Mouse (Mus musculus): ENCODE data around the gene Scaf4. TPM values are rescaled to one million over a fixed set of nuclear protein-coding genes. Genes with fewer than 3 reads are reported as not detected.

Gene Scaf4
- polyA plus RNA-seq, 1 experiment, result 11.9 TPM

DNA sequence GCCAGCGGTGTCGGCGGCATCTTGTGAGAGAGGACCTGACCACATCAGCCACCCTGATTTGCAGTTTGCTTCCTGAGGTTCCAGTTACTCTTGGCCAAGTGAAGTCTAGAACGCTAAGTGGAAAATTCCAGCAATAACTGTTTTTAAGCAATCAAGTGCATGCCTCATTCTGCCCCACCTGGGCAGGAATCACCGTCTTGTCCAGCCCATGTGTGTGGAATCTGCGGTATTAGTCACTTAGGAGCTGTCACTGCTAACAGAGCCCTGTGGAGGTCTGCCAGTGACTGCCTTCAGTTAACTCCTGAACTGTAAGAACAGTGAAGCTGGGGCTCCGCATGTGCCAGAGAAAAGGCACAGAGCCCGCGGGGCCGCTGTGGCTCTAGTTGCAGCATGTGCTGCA, 73.6 kb downstream of the Scaf4 start:
- H3K4me1 ChIP-seq (ENCODE audit: control insufficient read depth, insufficient read depth, insufficient read length, low read length), result no peaks in the 10 kb centered on the region
- H3K27ac ChIP-seq (replicated peaks; ENCODE audit: low read depth, low read length), result no peak overlapping the region
- H3K4me3 ChIP-seq (ENCODE audit: insufficient read depth, low read depth, low read length), result no peak overlapping the region

GRCm38 (mm10) chr16:90208996-90209395, 75.3 kb downstream of the Scaf4 start:
- Histone ChIP-seq H3K27ac (replicated peaks; ENCODE audit: low read depth, low read length) (no peak overlapping the region), H3K4me3 (ENCODE audit: insufficient read depth, low read depth, low read length) (no peak overlapping the region), H3K4me1 (ENCODE audit: control insufficient read depth, insufficient read depth, insufficient read length, low read length) (no peaks in the 10 kb centered on the region)

DNA sequence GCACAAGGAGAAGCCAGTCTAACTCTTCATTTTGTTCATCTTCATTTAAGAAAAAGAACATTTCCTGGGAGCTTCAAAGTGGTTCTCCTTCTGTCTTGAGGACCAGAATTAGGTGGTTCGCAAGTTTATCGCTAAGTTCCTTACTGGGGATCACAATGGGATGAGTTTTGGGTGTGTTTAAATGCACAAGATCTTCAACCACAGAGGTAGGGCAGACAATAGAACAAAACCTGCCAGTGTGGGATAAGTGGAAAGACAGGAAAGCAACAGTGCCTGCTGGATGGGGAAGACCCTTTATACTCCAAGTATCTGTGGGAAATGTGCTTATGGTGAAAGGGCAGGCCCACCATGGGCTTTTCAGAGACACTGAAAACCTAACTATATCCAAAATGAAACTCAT, 79.4 kb downstream of the Scaf4 start:
- H3K27ac ChIP-seq (replicated peaks; ENCODE audit: low read depth, low read length), result no peak overlapping the region
- no peaks in the 10 kb centered on the region for H3K4me1 ChIP-seq (ENCODE audit: control insufficient read depth, insufficient read depth, insufficient read length, low read length)
- no peak overlapping the region for H3K4me3 ChIP-seq (ENCODE audit: insufficient read depth, low read depth, low read length)

DNA sequence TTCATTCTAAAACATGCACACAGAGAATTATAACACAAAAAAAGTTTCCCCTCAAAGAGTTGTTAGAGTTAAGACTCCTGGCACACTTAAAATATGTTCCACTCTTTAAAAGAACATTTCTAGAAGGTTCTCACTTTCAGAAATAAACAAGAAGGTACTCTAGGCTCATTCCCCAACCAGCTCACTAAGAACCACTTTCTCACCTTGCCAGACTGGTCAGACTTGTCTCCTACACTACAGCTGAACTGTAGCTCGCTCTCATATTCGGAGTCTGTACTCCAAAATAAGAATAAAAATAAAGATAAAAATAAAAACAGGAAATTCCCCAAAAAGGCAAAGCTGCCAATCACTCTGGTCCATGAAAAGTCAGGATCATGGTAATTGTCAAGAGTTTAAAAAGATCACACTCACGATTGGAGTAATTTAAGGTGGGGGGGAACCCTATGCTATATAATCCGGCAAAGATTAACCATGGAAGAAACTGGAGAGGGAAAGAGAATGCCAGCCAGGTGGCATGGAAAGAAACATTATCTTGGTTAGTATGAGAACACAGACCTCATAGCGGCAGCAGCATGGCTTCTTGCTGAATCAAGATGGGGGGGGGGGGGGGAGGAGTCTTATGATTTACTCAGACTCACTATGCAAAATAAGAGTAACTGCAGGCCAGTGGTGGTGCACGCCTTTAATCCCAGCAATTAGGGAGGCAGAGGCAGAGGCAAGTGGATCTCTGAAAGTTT, 80.9 kb downstream of the Scaf4 start:
- Histone ChIP-seq H3K4me1 (ENCODE audit: control insufficient read depth, insufficient read depth, insufficient read length, low read length) (peaks cover under 1% of the 10 kb centered on the region; the same call in 1 of the 2 replicates), H3K27ac (replicated peaks; ENCODE audit: low read depth, low read length) (no peak overlapping the region), H3K4me3 (ENCODE audit: insufficient read depth, low read depth, low read length) (no peak overlapping the region)

- Histone ChIP-seq H3K4me3 (ENCODE audit: insufficient read depth, low read depth, low read length) (no peak overlapping the region), H3K4me1 (ENCODE audit: control insufficient read depth, insufficient read depth, insufficient read length, low read length) (peaks cover 8% of the 10 kb centered on the region), H3K27ac (replicated peaks; ENCODE audit: low read depth, low read length) (no peak overlapping the region)
Observed at GRCm38 (mm10) chr16:90202140-90202539, 82.2 kb downstream of the Scaf4 start.

GRCm38 (mm10) chr16:90199174-90199573, 85.1 kb downstream of the Scaf4 start:
- Histone ChIP-seq H3K4me1 (ENCODE audit: control insufficient read depth, insufficient read depth, insufficient read length, low read length) (peaks cover 8% of the 10 kb centered on the region), H3K27ac (replicated peaks; ENCODE audit: low read depth, low read length) (peak overlapping the region; percentile 50; the same call in 1 of the 2 replicates), H3K4me3 (ENCODE audit: insufficient read depth, low read depth, low read length) (no peak overlapping the region)

GRCm38 (mm10) chr16:90198626-90199025, 85.7 kb downstream of the Scaf4 start:
- H3K4me3 ChIP-seq (ENCODE audit: insufficient read depth, low read depth, low read length), result no peak overlapping the region
- H3K27ac ChIP-seq (replicated peaks; ENCODE audit: low read depth, low read length), result 0 out of 2 replicates have a peak overlapping the region, but pooled peaks have one; percentile 23
- peaks cover 8% of the 10 kb centered on the region for H3K4me1 ChIP-seq (ENCODE audit: control insufficient read depth, insufficient read depth, insufficient read length, low read length)

DNA sequence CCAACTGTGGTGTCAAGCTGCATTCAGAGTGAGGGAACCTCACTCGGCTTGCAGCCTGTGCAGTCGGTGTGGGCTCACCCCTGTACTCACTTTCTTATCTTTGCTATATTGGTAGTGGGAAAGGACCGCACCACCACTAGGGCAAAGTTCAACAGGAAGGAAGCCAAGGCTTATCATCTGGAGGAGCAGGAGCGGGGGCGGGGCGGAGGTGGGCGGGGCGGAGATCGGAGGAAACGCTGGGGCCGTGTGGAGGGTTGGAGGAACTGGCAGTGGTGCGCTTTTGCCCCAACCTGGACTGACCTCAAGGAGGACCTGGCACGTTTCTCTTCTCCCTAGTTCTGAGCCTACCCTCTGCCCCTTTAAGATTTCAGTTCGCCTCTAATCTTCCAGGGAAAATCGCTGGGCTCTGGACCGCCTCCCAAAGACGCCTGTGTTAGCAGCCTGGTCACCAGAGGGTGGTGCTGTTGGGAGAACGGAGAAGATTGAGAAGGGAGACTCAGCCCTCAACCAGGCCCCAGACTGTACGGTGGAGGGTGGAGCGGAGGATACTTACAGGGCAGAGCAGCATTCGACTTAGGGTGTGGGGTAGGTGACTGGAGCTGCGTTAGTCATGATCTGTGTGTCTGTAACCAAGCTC, 86.8 kb downstream of the Scaf4 start:
- Histone ChIP-seq H3K4me1 (ENCODE audit: control insufficient read depth, insufficient read depth, insufficient read length, low read length) (peaks cover 8% of the 10 kb centered on the region), H3K27ac (replicated peaks; ENCODE audit: low read depth, low read length) (peak overlapping the region; percentile 84), H3K4me3 (ENCODE audit: insufficient read depth, low read depth, low read length) (peak overlapping the region; percentile 52)

- Histone ChIP-seq H3K4me3 (ENCODE audit: insufficient read depth, low read depth, low read length) (no peak overlapping the region), H3K27ac (replicated peaks; ENCODE audit: low read depth, low read length) (peak overlapping the region; percentile 21), H3K4me1 (ENCODE audit: control insufficient read depth, insufficient read depth, insufficient read length, low read length) (peaks cover 8% of the 10 kb centered on the region)
Observed at GRCm38 (mm10) chr16:90196688-90197240, 87.5 kb downstream of the Scaf4 start.

- Histone ChIP-seq H3K4me1 (ENCODE audit: control insufficient read depth, insufficient read depth, insufficient read length, low read length) (peaks cover 8% of the 10 kb centered on the region), H3K4me3 (ENCODE audit: insufficient read depth, low read depth, low read length) (no peak overlapping the region), H3K27ac (replicated peaks; ENCODE audit: low read depth, low read length) (no peak overlapping the region)
Observed at GRCm38 (mm10) chr16:90193719-90194118, 90.6 kb downstream of the Scaf4 start.

DNA sequence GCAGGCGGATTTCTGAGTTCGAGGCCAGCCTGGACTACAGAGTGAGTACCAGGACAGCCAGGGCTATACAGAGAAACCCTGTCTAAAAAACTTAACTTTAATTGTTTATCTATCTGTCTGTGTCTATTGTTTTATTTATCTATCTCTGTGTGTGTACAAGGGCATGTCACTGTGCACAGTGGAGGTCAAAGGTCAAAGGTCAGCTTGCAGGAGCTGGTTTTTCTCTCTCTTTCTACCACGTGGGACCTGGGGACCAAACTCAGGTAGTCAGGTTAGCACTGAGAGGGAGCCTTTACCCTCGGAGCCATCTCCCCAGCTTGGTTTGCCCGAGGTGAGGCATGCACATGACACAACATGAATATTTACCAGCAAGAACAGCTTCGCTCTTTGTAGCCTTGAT, 93.0 kb downstream of the Scaf4 start:
- Histone ChIP-seq H3K4me1 (ENCODE audit: control insufficient read depth, insufficient read depth, insufficient read length, low read length) (no peaks in the 10 kb centered on the region), H3K27ac (replicated peaks; ENCODE audit: low read depth, low read length) (no peak overlapping the region)

GRCm38 (mm10) chr16:90187453-90187852, 96.8 kb downstream of the Scaf4 start:
- no peak overlapping the region for H3K4me3 ChIP-seq (ENCODE audit: insufficient read depth, low read depth, low read length)
- H3K27ac ChIP-seq (replicated peaks; ENCODE audit: low read depth, low read length), result no peak overlapping the region
- no peaks in the 10 kb centered on the region for H3K4me1 ChIP-seq (ENCODE audit: control insufficient read depth, insufficient read depth, insufficient read length, low read length)

More for the DNA sequence above, 93.0 kb downstream of the Scaf4 start:
- no peak overlapping the region for H3K4me3 ChIP-seq (ENCODE audit: insufficient read depth, low read depth, low read length)

DNA sequence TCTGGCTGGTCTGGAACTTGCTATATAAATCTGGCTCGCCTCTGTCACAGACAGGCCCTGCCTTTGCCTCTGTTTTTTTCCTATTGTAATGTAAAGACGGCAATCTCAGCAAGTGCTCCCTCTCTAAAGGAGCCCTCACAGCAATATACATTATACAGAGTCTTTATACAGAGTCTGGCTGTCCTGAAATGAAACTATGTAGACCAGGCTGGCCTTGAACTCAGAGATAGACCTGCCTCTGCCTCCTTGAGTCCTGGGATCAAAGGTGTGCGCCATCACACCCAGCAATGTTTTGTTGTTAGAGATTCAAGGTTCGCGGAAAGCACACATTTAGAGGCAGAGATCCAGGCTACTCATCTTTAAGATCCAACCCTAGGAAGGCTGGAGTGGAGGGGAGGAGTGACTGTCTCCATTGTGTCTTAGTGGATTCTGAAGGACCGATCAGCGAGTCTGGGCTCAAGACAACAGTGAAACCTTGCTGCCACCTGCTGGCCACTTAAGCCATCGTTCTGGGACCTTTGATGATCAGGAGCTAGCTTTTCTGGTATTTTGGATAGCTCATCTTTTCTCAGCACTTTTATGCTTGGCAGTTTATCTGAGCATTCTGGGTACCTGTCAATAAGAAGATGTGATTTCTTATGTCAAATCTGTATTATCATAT, 98.2 kb downstream of the Scaf4 start:
- H3K4me3 ChIP-seq (ENCODE audit: insufficient read depth, low read depth, low read length), result no peak overlapping the region
- H3K4me1 ChIP-seq (ENCODE audit: control insufficient read depth, insufficient read depth, insufficient read length, low read length), result no peaks in the 10 kb centered on the region
- no peak overlapping the region for H3K27ac ChIP-seq (replicated peaks; ENCODE audit: low read depth, low read length)

- Histone ChIP-seq H3K4me3 (ENCODE audit: insufficient read depth, low read depth, low read length) (no peak overlapping the region), H3K4me1 (ENCODE audit: control insufficient read depth, insufficient read depth, insufficient read length, low read length) (no peaks in the 10 kb centered on the region), H3K27ac (replicated peaks; ENCODE audit: low read depth, low read length) (no peak overlapping the region)
Observed at GRCm38 (mm10) chr16:90184135-90184534, 100.2 kb downstream of the Scaf4 start.

DNA sequence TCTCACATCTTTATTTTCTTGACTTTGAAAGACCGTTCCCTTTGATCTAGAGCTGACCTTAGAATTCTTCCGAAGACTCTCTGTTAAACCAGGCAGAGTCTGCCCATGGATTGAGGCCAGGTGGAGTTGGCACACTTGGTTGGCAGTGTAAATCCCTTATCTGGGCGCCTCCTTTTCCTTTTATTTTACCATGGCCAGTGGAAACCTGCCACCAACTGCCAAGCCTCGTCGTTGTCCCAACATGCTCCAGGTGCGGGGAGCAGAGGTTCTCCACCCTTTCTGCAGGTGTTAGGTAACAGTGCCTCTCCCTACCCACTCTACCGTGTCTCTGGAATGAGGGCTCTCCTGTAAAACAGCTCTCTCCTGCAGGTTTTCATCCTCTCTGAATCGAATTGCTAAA, 102.6 kb downstream of the Scaf4 start:
- no peak overlapping the region for H3K4me3 ChIP-seq (ENCODE audit: insufficient read depth, low read depth, low read length)
- no peaks in the 10 kb centered on the region for H3K4me1 ChIP-seq (ENCODE audit: control insufficient read depth, insufficient read depth, insufficient read length, low read length)
- no peak overlapping the region for H3K27ac ChIP-seq (replicated peaks; ENCODE audit: low read depth, low read length)

Data from brown adipose tissue, adult 24 weeks (tissue).